Mouse (Mus musculus) kidney, adult 2 months (tissue): Measurements from ENCODE around the gene Siah3.

ENCODE experiments used
- CTCF ChIP-seq: fragments of 200-500 bp; conservative IDR thresholded peaks from 2 replicates; pipeline ENCODE4 v1.5.1; 2011; ENCODE audit warnings: low read depth, mild to moderate bottlenecking, control low read depth, low read length, moderate library complexity, mixed read lengths; ENCODE audit not compliant: insufficient read depth, insufficient read length
- POLR2A ChIP-seq: fragments of 200-500 bp; IDR thresholded peaks from one replicate; pipeline ENCODE4 v1.6.1; 2011; ENCODE audit warnings: low read depth, low read length, control low read depth

- TF ChIP-seq CTCF, result no peak
- TF ChIP-seq POLR2A, result no peak
Measured at GRCm38 (mm10) chr14:75432850-75433249, 22.9 kb upstream of the Siah3 start.
